Mouse (Mus musculus): Measurements from ENCODE around the gene Cfi. TPM values are rescaled to one million over a fixed set of nuclear protein-coding genes. Genes with fewer than 3 reads are reported as not detected.

Cfi gene
- total and polyA plus RNA-seq, 2 experiments from 2014 or later = 0.55 TPM; not detected in 1

- ATAC-seq = no peak
- H3K27me3 ChIP-seq (ENCODE audit: insufficient read depth, low read length) = no peaks in the 10 kb centered on the region
- H3K4me2 ChIP-seq (ENCODE audit: low read depth, low read length) = no peak overlapping the region
- no peaks in the 10 kb centered on the region for H3K9me3 ChIP-seq (ENCODE audit: low read length)
- 89% methylated on average over 8 of the region's 8 CpGs for WGBS
- no peak overlapping the region for H3K9ac ChIP-seq (replicated peaks; ENCODE audit: low read length)
- no peaks in the 10 kb centered on the region for H3K36me3 ChIP-seq (ENCODE audit: insufficient read depth, low read length)
- no peak for TF ChIP-seq CTCF (IDR thresholded peaks at IDR 0.05; ENCODE audit: low read depth)
- H3K27ac ChIP-seq = no peak overlapping the region
- peaks cover 9% of the 10 kb centered on the region for H3K4me1 ChIP-seq (ENCODE audit: insufficient read depth, low read length)
- no peak overlapping the region for H3K4me3 ChIP-seq (ENCODE audit: low read length)
- DNase-seq (ENCODE audit: low spot score) = no peak
Observed at GRCm38 (mm10) chr3:129880925-129881593, 45.4 kb downstream of the Cfi start.

DNA sequence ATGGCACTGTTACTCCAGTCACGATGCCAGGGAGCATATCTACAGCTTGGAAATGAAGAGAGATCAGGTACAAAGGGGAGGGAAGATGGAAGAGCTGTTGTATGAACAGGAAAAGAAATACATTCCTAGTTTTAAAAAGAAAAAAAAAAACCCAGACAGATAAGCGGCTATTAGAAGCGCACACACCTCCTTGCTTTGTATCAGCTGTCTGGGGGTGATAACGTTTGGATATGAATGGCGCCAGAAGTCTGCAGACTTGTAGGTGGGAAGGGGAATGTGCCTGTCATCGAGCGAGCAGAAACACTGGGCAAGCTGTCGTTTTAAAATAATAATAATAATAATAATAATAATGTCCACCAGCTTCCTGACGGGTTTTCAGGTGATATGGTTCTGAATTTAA is 49.9 kb downstream of the Cfi start:
- Histone ChIP-seq H3K4me3 (ENCODE audit: low read length) (no peak overlapping the region), H3K4me2 (ENCODE audit: low read depth, low read length) (no peak overlapping the region), H3K27ac (no peak overlapping the region), H3K36me3 (ENCODE audit: insufficient read depth, low read length) (peaks cover 6% of the 10 kb centered on the region; the same call in 1 of the 2 replicates), H3K9me3 (ENCODE audit: low read length) (no peaks in the 10 kb centered on the region), H3K27me3 (ENCODE audit: insufficient read depth, low read length) (no peaks in the 10 kb centered on the region), H3K9ac (replicated peaks; ENCODE audit: low read length) (no peak overlapping the region), H3K4me1 (ENCODE audit: insufficient read depth, low read length) (no peaks in the 10 kb centered on the region)
- no peak for ATAC-seq
- TF ChIP-seq CTCF (IDR thresholded peaks at IDR 0.05; ENCODE audit: low read depth) = no peak
- 89% methylated on average over 9 of the region's 9 CpGs for WGBS
- DNase-seq (ENCODE audit: low spot score) = no peak

DNA sequence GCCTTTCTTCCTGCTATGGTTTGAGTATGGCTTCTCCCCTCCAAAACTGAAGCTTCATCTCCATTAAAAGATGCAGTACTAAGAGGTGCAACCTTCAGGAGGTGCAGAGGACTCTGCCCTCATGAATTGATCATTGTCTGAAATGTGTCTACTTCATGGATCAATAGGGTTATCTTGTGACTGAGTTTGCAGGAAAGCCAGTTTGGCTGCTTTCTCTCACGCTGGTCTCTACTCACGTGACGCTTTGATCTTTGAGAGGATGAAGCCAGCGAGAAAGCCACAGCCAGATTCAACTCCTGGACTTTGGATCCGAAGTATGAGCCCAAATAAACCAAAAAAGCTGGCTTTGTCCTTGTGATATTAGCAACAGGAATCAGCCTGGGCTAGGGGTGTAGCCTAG is 50.7 kb downstream of the Cfi start:
- Histone ChIP-seq H3K4me2 (ENCODE audit: low read depth, low read length) (no peak overlapping the region), H3K9ac (replicated peaks; ENCODE audit: low read length) (no peak overlapping the region), H3K27ac (no peak overlapping the region), H3K4me1 (ENCODE audit: insufficient read depth, low read length) (no peaks in the 10 kb centered on the region), H3K36me3 (ENCODE audit: insufficient read depth, low read length) (peaks cover 7% of the 10 kb centered on the region; the same call in 1 of the 2 replicates), H3K9me3 (ENCODE audit: low read length) (no peaks in the 10 kb centered on the region), H3K4me3 (ENCODE audit: low read length) (no peak overlapping the region), H3K27me3 (ENCODE audit: insufficient read depth, low read length) (no peaks in the 10 kb centered on the region)
- WGBS = 85% methylated on average over 5 of the region's 5 CpGs
- DNase-seq (ENCODE audit: low spot score) (no peak), ATAC-seq (no peak)
- TF ChIP-seq CTCF (IDR thresholded peaks at IDR 0.05; ENCODE audit: low read depth) = no peak

- H3K9ac ChIP-seq (replicated peaks; ENCODE audit: low read length) = no peak overlapping the region
- no peak overlapping the region for H3K27ac ChIP-seq
- H3K27me3 ChIP-seq (ENCODE audit: insufficient read depth, low read length) = no peaks in the 10 kb centered on the region
- no peak overlapping the region for H3K4me3 ChIP-seq (ENCODE audit: low read length)
- H3K9me3 ChIP-seq (ENCODE audit: low read length) = no peaks in the 10 kb centered on the region
- WGBS = 89% methylated on average over 13 of the region's 13 CpGs
- no peak overlapping the region for H3K4me2 ChIP-seq (ENCODE audit: low read depth, low read length)
- ATAC-seq = no peak
- H3K36me3 ChIP-seq (ENCODE audit: insufficient read depth, low read length) = peaks cover 7% of the 10 kb centered on the region; the same call in 1 of the 2 replicates
- no peak for TF ChIP-seq CTCF (IDR thresholded peaks at IDR 0.05; ENCODE audit: low read depth)
- no peaks in the 10 kb centered on the region for H3K4me1 ChIP-seq (ENCODE audit: insufficient read depth, low read length)
- DNase-seq (ENCODE audit: low spot score) = no peak
Observed at GRCm38 (mm10) chr3:129887779-129888517, 52.3 kb downstream of the Cfi start.

DNA sequence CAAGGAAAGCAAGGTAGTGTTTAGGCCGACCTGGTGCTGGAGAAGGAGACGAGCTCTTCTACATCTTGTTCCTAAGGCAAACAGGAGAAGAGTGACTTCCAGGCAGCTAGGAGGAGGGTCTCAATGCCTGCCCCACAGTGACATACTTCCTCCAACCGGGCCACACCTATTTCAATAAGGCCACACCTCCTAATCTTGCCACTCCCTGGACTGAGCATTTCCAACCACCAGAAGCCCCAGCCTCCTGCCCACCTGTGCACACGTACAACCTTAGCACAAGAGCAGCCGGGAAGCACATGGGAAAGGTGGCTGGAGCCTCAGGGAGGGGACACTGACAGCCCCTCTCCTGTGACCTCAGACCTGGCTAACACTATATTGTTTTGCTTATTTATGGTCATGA is 56.3 kb downstream of the Cfi start:
- ATAC-seq = no peak
- peaks cover 11% of the 10 kb centered on the region; the same call in 1 of the 2 replicates for H3K36me3 ChIP-seq (ENCODE audit: insufficient read depth, low read length)
- no peak overlapping the region for H3K4me3 ChIP-seq (ENCODE audit: low read length)
- no peak overlapping the region for H3K4me2 ChIP-seq (ENCODE audit: low read depth, low read length)
- 89% methylated on average over 5 of the region's 5 CpGs for WGBS
- no peak for DNase-seq (ENCODE audit: low spot score)
- H3K27me3 ChIP-seq (ENCODE audit: insufficient read depth, low read length) = no peaks in the 10 kb centered on the region
- no peak overlapping the region for H3K9ac ChIP-seq (replicated peaks; ENCODE audit: low read length)
- H3K9me3 ChIP-seq (ENCODE audit: low read length) = no peaks in the 10 kb centered on the region
- no peak for TF ChIP-seq CTCF (IDR thresholded peaks at IDR 0.05; ENCODE audit: low read depth)
- H3K4me1 ChIP-seq (ENCODE audit: insufficient read depth, low read length) = no peaks in the 10 kb centered on the region
- H3K27ac ChIP-seq = no peak overlapping the region

- TF ChIP-seq CTCF (IDR thresholded peaks at IDR 0.05; ENCODE audit: low read depth) = no peak
- no peak overlapping the region for H3K9ac ChIP-seq (replicated peaks; ENCODE audit: low read length)
- H3K4me3 ChIP-seq (ENCODE audit: low read length) = no peak overlapping the region
- 94% methylated on average over 3 of the region's 3 CpGs for WGBS
- ATAC-seq (no peak), DNase-seq (ENCODE audit: low spot score) (no peak)
- H3K36me3 ChIP-seq (ENCODE audit: insufficient read depth, low read length) = peaks cover 11% of the 10 kb centered on the region; the same call in 1 of the 2 replicates
- H3K27ac ChIP-seq = no peak overlapping the region
- no peaks in the 10 kb centered on the region for H3K9me3 ChIP-seq (ENCODE audit: low read length)
- no peaks in the 10 kb centered on the region for H3K27me3 ChIP-seq (ENCODE audit: insufficient read depth, low read length)
- no peaks in the 10 kb centered on the region for H3K4me1 ChIP-seq (ENCODE audit: insufficient read depth, low read length)
- no peak overlapping the region for H3K4me2 ChIP-seq (ENCODE audit: low read depth, low read length)
Observed at GRCm38 (mm10) chr3:129893143-129893542, 57.5 kb downstream of the Cfi start.

DNA sequence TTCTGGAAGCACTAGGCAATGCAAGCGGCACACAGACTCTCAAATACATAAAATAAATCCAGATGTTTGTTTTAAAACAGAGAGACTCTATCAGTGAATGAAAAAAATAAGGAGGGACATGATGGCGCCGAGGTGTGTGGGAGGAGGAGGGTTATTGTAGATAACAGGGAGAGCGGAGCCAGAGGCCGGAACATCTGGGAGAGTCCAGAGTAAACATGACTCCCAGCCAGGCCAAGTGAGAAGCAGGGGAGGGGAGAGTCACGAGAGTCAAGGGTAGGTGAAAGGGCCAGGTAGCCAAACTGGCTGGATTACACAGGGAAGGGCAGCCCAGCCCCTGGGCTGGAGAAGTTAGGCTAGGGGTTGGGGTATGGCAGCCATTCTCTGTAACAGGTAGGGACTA is 60.9 kb downstream of the Cfi start:
- WGBS = 88% methylated on average over 6 of the region's 6 CpGs
- Histone ChIP-seq H3K4me3 (ENCODE audit: low read length) (no peak overlapping the region), H3K9me3 (ENCODE audit: low read length) (no peaks in the 10 kb centered on the region), H3K4me2 (ENCODE audit: low read depth, low read length) (no peak overlapping the region), H3K27me3 (ENCODE audit: insufficient read depth, low read length) (no peaks in the 10 kb centered on the region), H3K4me1 (ENCODE audit: insufficient read depth, low read length) (no peaks in the 10 kb centered on the region), H3K9ac (replicated peaks; ENCODE audit: low read length) (no peak overlapping the region), H3K27ac (no peak overlapping the region), H3K36me3 (ENCODE audit: insufficient read depth, low read length) (peaks cover 4% of the 10 kb centered on the region; the same call in 1 of the 2 replicates)
- DNase-seq (ENCODE audit: low spot score) (no peak), ATAC-seq (no peak)
- TF ChIP-seq CTCF (IDR thresholded peaks at IDR 0.05; ENCODE audit: low read depth) = no peak
